Mouse (Mus musculus) thymus, adult 2 months (tissue): ENCODE measurements around the gene Sphkap. TPM values are rescaled to one million over a fixed set of nuclear protein-coding genes. Genes with fewer than 3 reads are reported as not detected.

Source experiments
- DNase-seq: peaks from one replicate; pipeline ENCODE4 v3.0.0; 2021
- H3K27ac ChIP-seq: fragments of 200-500 bp; 2 replicates; pipeline ENCODE4 v1.5.1; 2012; ENCODE audit warnings: low read length, control low read depth; ENCODE audit not compliant: control insufficient read depth, insufficient read depth
- H3K27me3 ChIP-seq: fragments of 200-500 bp; 2 replicates; pipeline ENCODE4 v1.6.1; 2012; ENCODE audit warnings: mild to moderate bottlenecking, low read length, moderate library complexity, mixed read lengths; ENCODE audit not compliant: control insufficient read depth, insufficient read depth
- H3K36me3 ChIP-seq: fragments of 200-500 bp; 2 replicates; pipeline ENCODE4 v1.6.1; 2012; ENCODE audit warnings: mild to moderate bottlenecking, low read length, moderate library complexity; ENCODE audit not compliant: control insufficient read depth, insufficient read depth
- H3K4me1 ChIP-seq: fragments of 200-500 bp; replicated peaks from 2 replicates; pipeline ENCODE4 v1.6.1; 2012; ENCODE audit warnings: low read length; ENCODE audit not compliant: control insufficient read depth, insufficient read depth
- H3K4me3 ChIP-seq: fragments of 200-500 bp; 2 replicates; pipeline ENCODE4 v1.5.1; 2012; ENCODE audit warnings: mild to moderate bottlenecking, low read length, control low read depth, moderate library complexity; ENCODE audit not compliant: control insufficient read depth, insufficient read depth
- CTCF ChIP-seq: fragments of 200-500 bp; IDR thresholded peaks from 2 replicates; pipeline ENCODE4 v1.5.1; 2012; ENCODE audit warnings: mild to moderate bottlenecking, control low read depth, low read length, moderate library complexity, borderline replicate concordance; ENCODE audit not compliant: control insufficient read depth, poor library complexity, insufficient read depth; ENCODE audit errors: extremely low read depth
- POLR2A ChIP-seq: fragments of 200-500 bp; IDR thresholded peaks from 2 replicates; pipeline ENCODE4 v1.6.1; 2012; ENCODE audit warnings: mild to moderate bottlenecking, low read length, control low read depth, moderate library complexity; ENCODE audit not compliant: control insufficient read depth, poor library complexity, insufficient read depth; ENCODE audit errors: extremely low read depth
- WGBS: fragments of 180-500 bp; shearing (Covaris S2); methylation state at CpG from one replicate; pipeline ENCODE4 v1.1.7; 2018; 5-methylcytosine and 5-hydroxymethylcytosine counted together
- polyA plus RNA-seq: library from polyadenylated mRNA; depleted of rRNA; stranded (reverse); fragments of >200 nt; gene quantifications from 2 replicates; pipeline ENCODE4 v1.2.3, GENCODE M21; 2012

The Sphkap gene
- polyA plus RNA-seq, 1 experiment: 0.13 TPM

DNA sequence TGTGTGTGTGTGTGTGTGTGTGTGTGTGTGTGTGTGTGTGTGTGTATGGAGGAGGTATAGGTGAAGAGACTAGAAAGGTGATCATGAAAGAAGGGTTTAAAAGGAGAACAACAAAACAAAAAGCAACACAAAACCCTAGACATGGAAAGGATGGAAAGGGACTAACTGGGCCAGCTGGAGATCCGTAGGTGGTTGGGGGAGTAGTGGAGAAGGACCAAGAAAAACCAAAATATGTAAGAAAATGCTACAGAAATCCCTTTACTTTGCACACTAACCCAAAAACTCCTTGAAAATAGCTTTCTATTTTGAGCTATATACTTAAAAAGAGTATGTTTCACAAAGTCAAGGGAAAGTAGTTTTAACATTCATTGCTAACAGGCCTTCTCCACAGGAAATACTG is 6.9 kb downstream of the Sphkap start:
- Histone ChIP-seq H3K4me3 (no peak overlapping the region), H3K36me3 (no peaks in the 10 kb centered on the region), H3K27me3 (no peaks in the 10 kb centered on the region), H3K4me1 (no peaks in the 10 kb centered on the region), H3K27ac (no peak overlapping the region)
- no peak for DNase-seq
- 90% methylated on average over 1 of the region's 1 CpGs for WGBS
- TF ChIP-seq POLR2A (no peak), CTCF (no peak)

DNA sequence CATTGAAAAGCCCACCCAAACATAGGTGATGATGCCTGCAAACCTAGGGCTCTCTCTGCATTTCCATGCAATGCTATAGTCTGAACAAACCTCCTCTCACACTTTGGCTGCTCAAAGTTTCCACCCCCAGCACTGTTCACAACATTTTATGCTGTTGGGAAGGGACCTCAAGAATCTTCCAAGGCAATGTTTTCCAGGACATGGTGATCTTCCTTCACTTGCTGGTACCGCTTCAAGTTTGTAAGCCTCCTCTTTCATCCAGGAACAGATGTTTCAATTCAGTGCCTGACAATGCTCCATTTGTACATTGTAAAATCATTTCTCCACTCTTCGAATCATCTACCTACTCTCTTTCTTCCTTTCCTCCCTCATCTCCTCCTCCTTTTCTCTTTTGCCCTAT is 11.7 kb downstream of the Sphkap start:
- H3K4me3 ChIP-seq: no peak overlapping the region
- H3K36me3 ChIP-seq: no peaks in the 10 kb centered on the region
- H3K27me3 ChIP-seq: no peaks in the 10 kb centered on the region
- no peak for DNase-seq
- no peak overlapping the region for H3K27ac ChIP-seq
- WGBS: 91% methylated on average over 2 of the region's 2 CpGs
- no peaks in the 10 kb centered on the region for H3K4me1 ChIP-seq
- TF ChIP-seq CTCF: no peak
- no peak for TF ChIP-seq POLR2A

DNA sequence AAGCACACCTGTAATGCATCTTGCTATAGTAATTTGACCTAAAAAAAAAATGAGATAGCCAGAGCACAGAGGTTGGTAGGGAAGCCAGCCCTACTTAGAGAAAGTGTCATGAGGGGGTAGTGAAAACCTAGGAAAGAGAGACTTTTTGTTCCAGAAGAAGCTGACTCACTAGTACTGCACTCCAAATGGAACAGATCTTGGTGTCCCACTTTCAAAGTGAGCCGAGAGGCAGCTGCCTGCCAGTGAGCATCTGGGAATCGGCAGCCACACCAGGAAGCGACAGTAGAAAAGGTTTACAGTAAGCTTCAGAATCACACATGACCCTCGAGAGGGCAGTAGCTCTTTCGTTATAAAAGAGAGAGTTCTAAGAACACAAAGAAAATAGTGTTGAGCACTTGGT is 12.4 kb downstream of the Sphkap start:
- H3K36me3 ChIP-seq: no peaks in the 10 kb centered on the region
- H3K4me3 ChIP-seq: no peak overlapping the region
- H3K27ac ChIP-seq: no peak overlapping the region
- TF ChIP-seq CTCF: no peak
- TF ChIP-seq POLR2A: no peak
- H3K27me3 ChIP-seq: no peaks in the 10 kb centered on the region
- no peaks in the 10 kb centered on the region for H3K4me1 ChIP-seq
- DNase-seq: no peak
- WGBS: 77% methylated on average over 5 of the region's 5 CpGs

DNA sequence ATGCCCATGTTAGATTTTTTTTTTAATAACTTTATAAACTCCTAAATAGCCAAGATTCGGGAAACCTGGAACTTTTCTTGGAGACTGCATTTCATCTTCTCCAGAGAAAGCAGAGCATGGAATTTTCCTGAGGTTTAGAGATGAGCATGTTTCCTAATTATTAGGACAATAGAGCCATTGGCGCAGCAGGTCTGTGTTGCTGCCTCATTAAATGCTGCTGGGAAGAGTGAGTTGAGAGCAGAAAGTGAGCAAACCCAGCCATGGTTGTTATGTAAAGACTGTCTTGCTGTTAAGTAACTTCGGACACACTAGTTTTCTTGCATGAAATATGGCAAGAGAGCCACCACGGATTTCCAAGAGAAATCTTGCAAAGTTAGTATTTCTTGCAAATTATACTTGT is 18.6 kb downstream of the Sphkap start:
- Histone ChIP-seq H3K4me1 (no peaks in the 10 kb centered on the region), H3K27me3 (no peaks in the 10 kb centered on the region), H3K27ac (no peak overlapping the region), H3K36me3 (no peaks in the 10 kb centered on the region), H3K4me3 (no peak overlapping the region)
- 86% methylated on average over 4 of the region's 4 CpGs for WGBS
- no peak for DNase-seq
- TF ChIP-seq POLR2A (no peak), CTCF (no peak)

DNA sequence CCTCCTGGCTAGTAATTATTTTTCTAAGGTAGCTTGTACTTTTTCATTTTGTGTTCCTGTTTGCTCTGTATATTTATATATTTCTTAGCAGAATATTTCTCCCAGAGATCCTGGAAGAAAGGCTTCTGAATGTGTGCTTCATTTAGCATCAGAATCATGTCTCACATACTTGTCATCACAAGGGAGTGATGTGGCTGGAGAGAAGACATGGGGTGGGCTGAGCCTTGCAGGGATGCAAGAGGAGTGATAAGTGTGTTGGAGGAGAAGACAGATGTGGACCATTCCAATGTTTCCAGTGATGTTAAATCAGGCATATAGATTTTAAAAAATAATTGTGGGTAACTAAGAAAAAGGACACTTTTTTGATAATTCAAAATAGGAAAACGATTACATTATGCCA is 30.6 kb downstream of the Sphkap start:
- H3K4me3 ChIP-seq: no peak overlapping the region
- H3K27ac ChIP-seq: no peak overlapping the region
- TF ChIP-seq POLR2A: no peak
- TF ChIP-seq CTCF: no peak
- no peak for DNase-seq
- H3K27me3 ChIP-seq: no peaks in the 10 kb centered on the region
- no peaks in the 10 kb centered on the region for H3K4me1 ChIP-seq
- H3K36me3 ChIP-seq: no peaks in the 10 kb centered on the region
- 68% methylated on average over 1 of the region's 1 CpGs for WGBS

DNA sequence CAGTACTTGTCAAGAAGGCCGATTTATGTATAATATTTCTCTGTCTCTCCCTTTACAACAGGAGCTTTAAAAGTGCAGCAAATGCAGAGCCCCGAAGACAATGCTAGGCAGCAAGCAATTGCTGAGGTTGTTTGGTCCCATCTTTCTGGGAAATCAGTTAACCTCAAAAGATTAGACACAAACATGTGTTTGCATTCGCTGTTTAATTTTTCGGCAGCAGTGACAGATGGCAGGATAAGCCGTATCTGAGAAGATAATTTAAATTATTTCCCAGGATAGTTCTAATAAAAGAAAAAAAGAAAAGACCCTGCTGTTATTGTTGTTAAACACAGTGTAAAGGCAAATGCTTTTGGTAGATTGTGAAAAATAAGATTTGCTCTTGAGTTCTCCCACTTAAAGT is 41.5 kb downstream of the Sphkap start:
- DNase-seq: no peak
- no peak overlapping the region for H3K4me3 ChIP-seq
- H3K27ac ChIP-seq: no peak overlapping the region
- 96% methylated on average over 5 of the region's 5 CpGs for WGBS
- H3K36me3 ChIP-seq: no peaks in the 10 kb centered on the region
- H3K27me3 ChIP-seq: no peaks in the 10 kb centered on the region
- TF ChIP-seq CTCF (no peak), POLR2A (no peak)
- H3K4me1 ChIP-seq: no peaks in the 10 kb centered on the region

DNA sequence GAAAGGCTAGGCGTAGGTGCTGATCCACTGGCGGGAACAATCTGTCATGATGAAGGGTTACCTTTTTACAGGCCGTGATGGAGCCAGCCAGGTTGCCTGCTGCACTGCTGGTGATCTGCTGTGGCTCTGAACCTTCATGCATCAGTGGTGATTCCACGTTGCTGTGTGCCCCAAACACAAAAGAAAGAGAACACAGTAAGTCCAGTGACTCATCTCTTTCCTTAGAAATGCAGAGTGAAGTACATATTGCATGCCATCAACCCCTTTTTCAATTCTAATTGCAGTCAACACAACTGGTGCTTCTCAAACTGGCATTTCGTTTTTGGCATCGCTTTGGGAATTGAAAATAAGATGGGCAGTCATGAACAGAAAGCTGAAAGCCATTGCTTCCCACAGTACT is 45.8 kb downstream of the Sphkap start:
- Histone ChIP-seq H3K27ac (no peak overlapping the region), H3K27me3 (no peaks in the 10 kb centered on the region), H3K4me1 (no peaks in the 10 kb centered on the region), H3K4me3 (no peak overlapping the region), H3K36me3 (no peaks in the 10 kb centered on the region)
- 76% methylated on average over 6 of the region's 6 CpGs for WGBS
- DNase-seq: no peak
- TF ChIP-seq CTCF (no peak), POLR2A (no peak)
